Mouse (Mus musculus) monocyte, adult 2 months (primary cell): ENCODE data around the gene Cib1.
A peak's percentile ranks its signal among the peaks of the same experiment; 100 is the strongest.

ENCODE experiments used
- DNase-seq, 2 experiments: peaks; one replicate each; pipeline ENCODE4 v3.0.0; 2022; ENCODE audit warnings: low spot score in 2 of 2, low read depth in 1 of 2

Gene Cib1

GRCm38 (mm10) chr7:80232489-80233029, at the start of gene Cib1, which contains the start of gene Gdpgp1:
Gene Cib1, minus strand, starts transcription at chr7:80232813.
Gene Gdpgp1, plus strand, starts transcription at chr7:80232865.
- DNase-seq: peak; percentile 93 to 96

GRCm38 (mm10) chr7:80281646-80282045, 49.0 kb upstream of the Cib1 start:
- no peak for DNase-seq

DNA sequence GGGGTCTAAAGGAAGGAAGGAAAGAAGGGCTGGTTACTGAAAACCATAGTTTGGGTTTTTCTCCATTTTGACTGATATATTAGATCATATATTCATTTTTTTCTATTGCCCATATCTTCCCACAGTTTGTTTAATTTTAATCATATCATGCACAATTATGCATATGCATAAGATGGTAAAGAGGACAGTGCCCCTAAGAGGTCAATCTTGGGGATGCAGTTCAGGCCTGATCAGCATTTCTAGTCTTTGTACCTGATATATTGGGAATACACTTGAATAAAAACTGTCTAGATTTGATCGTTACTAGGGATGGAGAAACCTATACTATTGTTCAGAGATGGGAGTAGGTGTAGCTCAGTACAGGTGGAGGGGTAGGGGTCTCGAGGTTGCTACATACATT, 48.4 kb upstream of the Cib1 start:
- DNase-seq: no peak

DNA sequence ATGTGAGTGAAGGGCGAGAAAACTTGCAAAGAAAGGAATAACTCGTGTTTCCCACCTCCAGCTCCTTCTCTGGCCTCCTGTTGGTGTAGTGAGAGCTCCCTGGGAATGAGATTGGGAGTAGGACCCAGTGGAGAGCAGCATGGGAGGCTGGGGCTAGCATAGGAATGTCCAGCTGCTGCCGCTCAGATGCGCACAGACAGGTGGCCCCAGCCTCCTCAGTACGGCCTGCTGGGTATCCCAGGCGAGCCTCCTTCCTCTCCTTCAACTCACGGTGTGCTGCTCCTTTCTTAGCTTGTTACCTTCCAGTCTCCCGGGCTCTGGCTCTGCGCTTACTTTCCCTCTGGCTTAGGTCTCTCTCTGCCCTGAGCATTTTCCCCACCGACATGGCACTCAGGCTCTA, 47.4 kb upstream of the Cib1 start:
- no peak for DNase-seq

DNA sequence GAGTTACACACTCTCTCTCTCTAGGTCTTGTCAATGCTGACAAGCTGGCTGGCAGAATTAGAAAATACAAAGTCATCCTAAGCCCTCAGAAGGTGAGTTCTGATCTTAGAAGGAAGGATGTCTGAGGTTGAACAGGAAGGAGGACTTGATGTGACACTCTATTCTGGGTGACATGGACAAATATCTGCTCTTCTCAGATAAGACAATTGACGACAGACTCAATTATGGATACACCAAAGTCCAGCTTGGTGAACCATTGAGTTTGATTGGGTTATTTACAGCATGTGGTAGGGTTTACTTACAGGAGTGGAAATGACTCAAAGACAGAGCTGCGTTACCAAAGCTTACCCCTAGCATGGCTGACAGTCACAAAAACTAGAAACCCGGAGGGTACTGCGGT, 43.8 kb upstream of the Cib1 start:
- DNase-seq: no peak

- DNase-seq: no peak
Measured at GRCm38 (mm10) chr7:80273456-80273855, 40.8 kb upstream of the Cib1 start.

DNA sequence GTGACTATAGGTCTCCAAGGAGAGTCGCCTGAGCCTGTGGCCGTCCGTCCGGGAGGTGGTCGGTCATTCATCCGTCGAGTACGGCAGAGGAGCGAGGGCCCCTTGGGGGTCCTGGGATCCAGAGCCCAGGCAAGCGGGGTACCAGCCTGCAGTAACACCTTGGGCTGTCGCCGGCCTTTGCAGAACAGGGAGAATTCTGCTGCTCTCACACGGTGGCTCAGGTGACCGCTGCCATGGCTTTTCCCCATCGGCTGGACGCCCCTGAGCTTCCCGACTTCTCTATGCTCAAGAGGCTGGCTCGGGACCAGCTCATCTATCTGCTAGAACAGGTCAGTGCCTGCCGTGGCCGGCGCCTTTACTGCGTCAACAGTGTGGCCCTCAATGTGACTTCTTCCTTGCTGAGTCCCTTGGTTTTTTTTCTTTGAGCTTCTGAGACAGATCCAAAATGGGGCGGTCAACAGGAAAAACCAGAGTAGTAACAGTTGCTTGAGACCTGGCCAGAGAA, 37.2 kb upstream of the Cib1 start:
- DNase-seq: no peak

DNA sequence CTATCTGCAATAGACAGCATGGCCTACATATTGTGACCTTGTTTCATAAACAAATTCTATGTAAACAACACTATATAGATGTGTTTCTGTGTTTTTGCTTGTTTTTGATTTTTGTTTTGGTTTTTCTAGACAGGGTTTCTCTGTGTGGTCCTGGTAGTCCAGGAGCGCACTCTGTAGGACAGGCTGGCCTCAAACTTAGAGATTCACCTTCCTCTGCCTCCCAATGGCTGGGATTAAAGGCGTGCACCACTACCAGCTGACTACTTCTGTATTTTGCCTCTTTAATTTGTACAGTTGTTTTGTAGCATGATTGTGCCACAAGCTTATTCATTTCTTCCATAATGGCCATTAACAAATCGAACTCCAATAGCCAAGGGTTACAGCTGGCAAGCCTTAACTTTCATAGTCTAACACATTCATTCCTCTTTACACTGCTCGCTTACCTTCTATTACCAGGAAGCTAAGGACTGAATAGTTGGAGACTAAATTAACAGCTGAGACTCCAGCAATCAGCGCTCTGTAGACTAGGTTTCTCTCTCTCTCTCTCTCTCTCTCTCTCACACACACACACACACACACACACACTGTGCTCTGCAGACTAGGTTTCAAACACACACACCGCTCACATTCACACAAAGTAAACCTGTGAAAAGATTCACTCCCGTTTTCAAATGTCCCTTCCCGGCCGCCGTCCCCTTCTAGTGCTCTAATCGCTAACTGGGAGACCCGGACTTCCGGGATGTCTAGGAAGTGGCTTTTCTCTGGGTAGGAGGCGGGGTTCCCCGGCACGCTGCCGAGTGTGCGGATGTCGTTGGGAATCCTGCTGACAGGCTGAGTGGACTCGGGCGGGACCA, 36.5 kb upstream of the Cib1 start, which contains the start of gene Vps33b:
Gene Vps33b, plus strand, starts transcription at position 753 of the 854 bp plus-strand sequence.
- DNase-seq: peak; percentile 68 to 80

DNA sequence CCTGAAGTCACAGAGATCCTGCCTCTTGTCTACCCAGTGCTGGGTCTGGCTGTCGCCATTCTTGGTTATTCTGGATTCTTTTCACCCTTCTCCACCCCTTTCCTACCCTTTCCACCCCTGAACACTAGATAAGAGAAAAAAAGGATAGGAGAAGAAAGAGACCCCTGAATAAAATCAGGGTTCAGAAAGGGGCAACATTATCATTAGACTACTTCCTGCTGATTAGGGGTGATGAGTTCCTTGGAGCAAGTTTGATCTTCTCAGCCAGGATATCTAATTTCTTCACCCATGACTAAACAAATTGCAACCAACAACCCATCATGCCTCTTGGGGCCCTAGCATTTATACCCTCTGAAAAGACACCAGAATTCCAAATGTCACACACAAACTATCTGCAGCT, 35.2 kb upstream of the Cib1 start:
- DNase-seq: no peak

DNA sequence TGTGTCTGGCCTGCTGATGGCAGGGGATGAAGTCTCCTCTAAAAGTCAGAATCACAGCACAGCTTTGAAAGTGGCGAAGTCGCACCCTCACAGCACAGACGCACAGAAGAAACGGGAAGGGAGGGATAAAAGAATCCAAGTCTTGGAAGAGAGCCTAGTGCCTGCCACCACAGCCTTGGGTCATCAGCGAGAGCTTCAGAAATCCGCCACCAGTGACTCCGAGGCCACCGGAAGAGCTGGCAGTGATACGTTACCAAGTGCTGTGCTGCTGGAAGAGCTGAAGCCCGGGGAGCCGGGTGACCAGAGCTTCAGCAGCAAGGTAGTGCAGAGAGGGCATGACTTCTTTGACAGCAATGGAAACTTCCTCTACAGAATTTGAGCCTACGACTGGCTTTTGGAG, 32.0 kb upstream of the Cib1 start:
- DNase-seq: no peak

- DNase-seq: no peak
Measured at GRCm38 (mm10) chr7:80261372-80261990, 28.9 kb upstream of the Cib1 start.

DNA sequence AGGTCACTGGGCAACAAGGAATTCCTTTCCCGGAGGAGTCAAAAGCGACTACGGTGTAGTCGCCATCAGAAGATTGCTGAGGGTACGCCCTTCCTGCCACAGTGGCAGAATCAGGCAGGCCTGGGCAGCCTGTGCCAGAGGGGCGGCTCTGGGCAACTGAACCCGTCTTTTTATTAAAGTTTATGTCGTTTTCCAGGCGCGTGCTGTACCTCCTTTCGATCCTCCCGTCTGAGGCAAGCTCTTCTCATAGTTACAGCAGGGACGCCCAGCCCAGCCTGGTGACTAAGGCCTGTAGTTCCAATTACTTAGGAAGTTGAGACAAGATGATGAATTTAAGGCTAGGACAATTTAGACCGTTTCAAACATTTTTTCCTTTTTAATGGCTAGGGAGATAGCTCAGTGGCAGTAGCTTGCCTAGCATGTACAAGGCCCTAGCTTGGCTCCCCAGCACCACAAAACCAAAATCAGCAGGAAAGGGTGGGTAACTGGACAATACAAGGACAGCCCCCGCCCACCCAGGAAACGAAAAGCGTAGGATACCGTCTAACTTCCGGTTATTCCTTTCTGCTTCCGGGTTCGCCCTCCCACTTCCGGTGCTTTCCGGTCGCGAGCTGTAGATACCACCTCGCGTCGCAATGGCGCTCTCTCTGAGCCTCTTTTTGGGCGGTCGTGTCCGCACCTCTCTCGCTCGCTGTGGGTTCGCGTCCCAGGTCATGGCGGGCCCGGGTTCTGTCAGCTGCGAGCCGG, 28.2 kb upstream of the Cib1 start, which contains the start of gene Ngrn:
Gene Ngrn, plus strand, starts transcription at position 591 of the 747 bp plus-strand sequence.
- DNase-seq: peak; percentile 41 to 61

DNA sequence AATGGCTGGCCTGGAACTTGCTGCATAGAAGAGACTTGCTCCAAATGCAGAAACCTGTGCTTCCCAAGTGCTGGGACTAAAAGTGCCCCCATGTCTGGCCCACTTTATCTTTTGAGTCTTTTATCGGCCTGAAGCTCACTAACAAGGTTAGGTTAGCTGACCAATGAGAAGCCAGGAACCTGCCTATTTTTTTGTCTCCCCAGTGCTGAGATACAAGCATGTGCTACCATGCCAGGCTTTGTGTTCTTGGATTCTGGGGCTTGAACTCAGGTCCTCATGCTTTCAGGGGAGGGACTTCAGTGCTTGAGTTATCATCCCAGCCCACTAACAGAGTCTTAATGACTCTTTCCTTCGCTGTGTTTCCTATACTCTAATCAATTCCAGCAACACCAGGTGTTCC, 25.1 kb upstream of the Cib1 start:
- DNase-seq: no peak

- no peak for DNase-seq
Measured at GRCm38 (mm10) chr7:80255981-80256380, 23.4 kb upstream of the Cib1 start.

GRCm38 (mm10) chr7:80252886-80253285, 20.3 kb upstream of the Cib1 start:
- no peak for DNase-seq

DNA sequence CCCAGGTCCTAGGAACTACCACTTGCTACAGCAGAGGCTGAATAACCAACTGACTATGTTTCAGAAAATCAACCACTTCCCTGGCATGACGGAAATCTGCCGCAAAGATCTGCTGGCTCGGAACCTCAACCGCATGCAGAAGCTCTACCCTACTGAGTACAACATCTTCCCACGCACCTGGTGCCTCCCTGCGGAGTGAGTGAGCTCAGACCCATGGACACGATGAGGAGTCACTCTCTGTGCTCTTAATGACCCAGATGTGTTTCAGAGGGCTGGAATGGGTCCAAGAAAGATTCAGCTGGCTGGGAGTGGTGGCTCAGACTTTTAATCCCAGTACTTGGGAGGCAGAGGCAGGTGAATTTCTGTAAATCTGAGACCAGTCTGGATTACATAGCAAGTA, 19.8 kb upstream of the Cib1 start:
- DNase-seq: no peak

- no peak for DNase-seq
Measured at GRCm38 (mm10) chr7:80246859-80247258, 14.2 kb upstream of the Cib1 start.

DNA sequence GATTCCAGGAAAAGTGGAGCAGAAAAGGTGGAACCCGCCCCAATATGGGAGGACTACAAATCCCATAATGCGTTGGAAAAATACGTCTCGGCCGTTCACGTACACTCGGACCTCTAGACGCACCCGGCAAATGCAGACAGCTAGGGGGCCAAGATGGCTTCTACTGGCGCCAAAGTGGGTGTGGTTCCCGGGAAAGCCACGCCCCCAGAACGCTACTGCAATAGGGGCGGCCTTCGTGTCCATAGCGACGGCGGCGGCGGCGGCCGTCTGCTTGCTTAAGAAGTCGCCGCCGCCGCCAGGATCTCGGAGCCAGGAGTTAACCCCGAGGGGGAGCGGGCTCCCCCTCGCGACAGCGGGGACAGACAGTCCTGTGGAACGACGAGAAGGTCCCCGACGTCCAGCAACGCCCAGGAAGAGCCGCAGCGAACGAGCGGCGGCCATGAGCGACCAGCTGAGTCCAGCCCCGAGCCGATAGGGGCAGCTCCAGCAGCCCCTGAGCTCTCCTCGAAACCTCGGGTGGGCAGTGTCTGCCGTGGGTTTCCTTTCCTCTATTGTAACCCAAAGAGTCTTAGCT, 13.6 kb upstream of the Cib1 start, which contains the start of gene Ttll13:
Gene Ttll13, plus strand, starts transcription at position 229 of the 574 bp plus-strand sequence.
- DNase-seq: peak; percentile 93 to 94

GRCm38 (mm10) chr7:80244851-80245250, 12.2 kb upstream of the Cib1 start:
- DNase-seq: no peak

GRCm38 (mm10) chr7:80241661-80242060, 9.0 kb upstream of the Cib1 start:
- no peak for DNase-seq

- DNase-seq: no peak
Measured at GRCm38 (mm10) chr7:80238542-80238941, 5.9 kb upstream of the Cib1 start.
